Mouse (Mus musculus): ENCODE results near the gene Kansl1. TPM values are rescaled to one million over a fixed set of nuclear protein-coding genes. Genes with fewer than 3 reads are reported as not detected.

The Kansl1 gene
- total RNA-seq, 2 experiments from 2014 or later, result 32.3 to 53.8 TPM

DNA sequence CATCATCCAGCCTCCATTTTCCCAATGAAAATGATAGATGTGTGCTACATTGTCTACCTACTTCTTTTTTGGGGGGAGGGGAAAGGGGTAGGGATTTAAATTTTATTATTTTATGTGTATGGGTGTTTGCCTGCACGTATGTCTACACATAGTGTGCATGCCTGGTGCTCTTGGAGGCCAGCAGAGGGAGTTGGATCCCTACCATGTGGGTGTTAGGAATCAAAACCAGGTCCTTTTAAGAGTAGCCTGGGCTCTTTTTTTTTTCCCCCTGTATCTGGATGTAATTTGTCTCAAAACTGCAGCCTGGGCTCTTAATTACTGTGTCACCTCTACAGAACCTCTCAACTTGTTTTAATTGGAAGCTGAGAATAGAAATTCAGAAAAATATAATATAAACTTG is 89.0 kb downstream of the Kansl1 start:
- no peak for ATAC-seq (replicated peaks; ENCODE audit: poor library complexity, severe bottlenecking)

GRCm38 (mm10) chr11:104376291-104376690 is 92.4 kb downstream of the Kansl1 start:
- ATAC-seq (replicated peaks; ENCODE audit: poor library complexity, severe bottlenecking), result no peak

- ATAC-seq (replicated peaks; ENCODE audit: poor library complexity, severe bottlenecking), result peak; percentile 98
These were observed 101.0 kb downstream of the Kansl1 start for GRCm38 (mm10) chr11:104367486-104368190.

- no peak for ATAC-seq (replicated peaks; ENCODE audit: poor library complexity, severe bottlenecking)
These were observed 104.6 kb downstream of the Kansl1 start for GRCm38 (mm10) chr11:104363823-104364600.

- ATAC-seq (replicated peaks; ENCODE audit: poor library complexity, severe bottlenecking), result no peak
These were observed 106.0 kb downstream of the Kansl1 start for GRCm38 (mm10) chr11:104362704-104363103.

DNA sequence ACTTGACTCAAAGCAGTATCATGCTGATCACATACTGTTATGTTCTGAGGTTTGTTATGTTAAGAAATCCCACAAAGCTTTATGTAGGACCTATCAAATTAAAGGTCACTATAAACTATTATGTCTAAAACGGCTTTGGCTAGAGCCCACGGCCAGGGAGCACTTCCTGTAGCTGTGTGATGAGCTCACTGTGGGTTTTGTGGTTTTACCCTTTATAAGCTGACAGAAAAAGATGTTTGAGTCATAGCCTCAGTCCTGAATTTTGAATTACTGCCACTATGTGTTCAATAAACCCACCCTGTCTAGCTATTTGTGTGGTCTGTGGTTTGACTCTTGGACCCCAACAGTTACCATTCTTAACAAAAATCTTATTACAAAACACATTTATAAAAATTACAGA is 106.9 kb downstream of the Kansl1 start:
- peak; percentile 98 for ATAC-seq (replicated peaks; ENCODE audit: poor library complexity, severe bottlenecking)

- ATAC-seq (replicated peaks; ENCODE audit: poor library complexity, severe bottlenecking), result no peak
These were observed 121.7 kb downstream of the Kansl1 start for GRCm38 (mm10) chr11:104346931-104347330.

DNA sequence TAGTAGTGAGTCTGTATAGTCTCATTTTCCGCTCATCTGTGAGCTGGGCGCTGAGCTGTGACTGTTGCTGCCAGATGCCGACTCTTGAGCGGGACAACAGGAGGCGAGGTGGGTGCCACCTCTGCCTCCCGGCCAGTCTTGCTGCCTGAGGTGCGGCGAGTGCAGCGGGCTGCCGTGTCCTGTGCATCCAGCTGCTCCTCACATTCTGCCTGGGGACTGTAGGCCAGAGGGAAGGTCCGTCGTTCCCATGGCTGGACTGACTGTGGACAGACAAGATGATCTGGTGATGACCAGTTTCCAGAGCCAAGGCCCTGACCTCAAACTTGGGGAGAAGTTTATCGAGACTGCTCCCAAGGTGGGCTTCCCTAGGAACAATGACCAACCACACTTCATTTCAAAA is 133.7 kb downstream of the Kansl1 start:
- no peak for ATAC-seq (replicated peaks; ENCODE audit: poor library complexity, severe bottlenecking)

DNA sequence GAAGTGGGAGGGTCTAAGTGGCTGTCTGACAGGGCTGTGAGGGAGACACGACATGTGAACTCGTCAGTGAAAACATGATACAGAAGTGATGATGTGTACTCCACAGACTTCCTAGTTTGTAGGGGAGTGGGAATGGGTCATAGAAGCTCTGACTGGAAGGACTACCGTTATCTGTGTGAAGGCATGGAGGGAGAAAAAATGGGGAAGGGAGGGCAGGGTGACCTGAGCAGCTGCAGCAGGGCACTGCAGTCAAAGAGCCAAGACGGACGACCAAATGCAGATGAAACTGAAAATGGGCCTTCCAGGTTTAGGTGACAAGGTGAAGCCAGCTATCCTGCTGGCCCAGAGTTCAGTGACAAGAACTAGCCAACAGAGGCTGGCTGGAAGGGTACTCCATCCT is 134.5 kb downstream of the Kansl1 start:
- ATAC-seq (replicated peaks; ENCODE audit: poor library complexity, severe bottlenecking), result no peak

- ATAC-seq (replicated peaks; ENCODE audit: poor library complexity, severe bottlenecking), result no peak
These were observed 136.6 kb downstream of the Kansl1 start for GRCm38 (mm10) chr11:104332105-104332504.

DNA sequence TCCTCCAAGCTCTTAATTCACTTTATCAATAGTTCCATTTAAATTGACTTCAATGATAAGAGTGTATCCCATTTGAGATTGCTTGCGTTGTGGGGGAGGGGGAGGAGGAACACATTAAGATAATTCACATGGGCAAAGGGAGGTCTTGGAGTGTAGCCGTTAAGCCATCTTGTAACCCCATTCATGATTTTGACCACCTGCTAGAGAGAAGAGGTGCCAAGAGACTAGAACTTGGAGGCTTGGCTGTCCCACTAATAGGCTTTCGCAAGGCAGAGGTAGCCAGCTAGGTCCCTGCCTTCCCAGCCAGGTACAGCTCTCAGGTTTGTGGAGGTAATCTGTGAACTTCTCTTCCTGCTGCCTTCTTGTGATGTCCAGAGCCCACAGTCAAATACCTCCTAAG is 137.5 kb downstream of the Kansl1 start:
- no peak for ATAC-seq (replicated peaks; ENCODE audit: poor library complexity, severe bottlenecking)

GRCm38 (mm10) chr11:104330151-104330550 is 138.5 kb downstream of the Kansl1 start:
- ATAC-seq (replicated peaks; ENCODE audit: poor library complexity, severe bottlenecking), result no peak

DNA sequence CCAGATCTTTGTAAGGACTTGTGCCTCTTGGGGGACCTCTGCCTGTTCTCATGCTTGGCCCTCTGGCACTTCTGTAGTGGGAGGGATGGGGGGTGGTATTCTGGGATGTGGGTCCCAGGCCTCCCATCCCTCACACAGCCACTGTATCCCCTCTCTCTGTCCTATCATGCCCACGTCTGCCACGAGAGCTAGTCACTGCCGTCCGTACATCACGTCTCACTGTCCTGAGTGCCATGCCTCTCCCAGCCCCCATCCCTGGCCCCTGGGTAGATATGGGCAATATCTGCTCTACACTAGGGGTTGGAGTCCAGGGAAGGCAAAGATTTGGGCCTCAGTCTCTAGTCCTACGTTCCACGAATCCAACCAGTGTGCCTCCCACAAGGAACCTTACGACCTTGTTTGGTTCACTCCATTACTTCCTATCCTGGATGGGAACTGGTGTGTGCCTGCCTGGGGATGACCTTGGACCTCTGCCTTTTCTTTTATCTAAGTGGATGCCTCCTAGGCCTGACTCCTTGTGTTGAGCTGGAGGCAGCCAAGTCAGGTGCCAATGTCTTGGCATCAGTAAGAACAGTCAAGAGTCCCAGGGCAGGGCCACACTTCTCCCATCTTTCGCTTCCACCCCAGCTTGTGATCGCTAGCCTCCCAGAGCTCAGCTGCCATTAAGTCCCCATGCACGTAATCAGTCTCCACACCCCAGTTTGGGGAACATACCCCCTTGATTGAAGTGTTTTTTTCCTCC is 139.3 kb downstream of the Kansl1 start:
- ATAC-seq (replicated peaks; ENCODE audit: poor library complexity, severe bottlenecking), result no peak

GRCm38 (mm10) chr11:104327946-104328345 is 140.7 kb downstream of the Kansl1 start:
- ATAC-seq (replicated peaks; ENCODE audit: poor library complexity, severe bottlenecking), result no peak

DNA sequence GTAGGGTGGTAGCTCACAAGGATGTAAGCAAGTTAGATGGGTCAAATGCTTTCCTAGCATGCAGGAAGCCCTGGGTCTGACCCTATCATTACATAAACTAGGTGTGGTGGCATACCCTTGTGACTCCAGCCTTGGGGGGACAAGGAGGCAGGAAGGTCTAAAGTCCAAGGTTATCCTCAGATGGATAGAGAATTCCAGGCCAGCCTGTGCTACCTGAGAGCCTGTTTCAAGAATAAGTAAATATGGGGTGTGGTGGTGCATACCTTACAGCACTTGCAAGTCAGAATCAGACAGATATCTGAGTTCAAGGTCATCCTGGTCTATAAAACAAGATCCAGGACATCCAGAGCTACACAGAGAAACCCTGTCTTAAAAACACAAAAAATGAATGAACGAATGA is 141.2 kb downstream of the Kansl1 start:
- ATAC-seq (replicated peaks; ENCODE audit: poor library complexity, severe bottlenecking), result no peak

DNA sequence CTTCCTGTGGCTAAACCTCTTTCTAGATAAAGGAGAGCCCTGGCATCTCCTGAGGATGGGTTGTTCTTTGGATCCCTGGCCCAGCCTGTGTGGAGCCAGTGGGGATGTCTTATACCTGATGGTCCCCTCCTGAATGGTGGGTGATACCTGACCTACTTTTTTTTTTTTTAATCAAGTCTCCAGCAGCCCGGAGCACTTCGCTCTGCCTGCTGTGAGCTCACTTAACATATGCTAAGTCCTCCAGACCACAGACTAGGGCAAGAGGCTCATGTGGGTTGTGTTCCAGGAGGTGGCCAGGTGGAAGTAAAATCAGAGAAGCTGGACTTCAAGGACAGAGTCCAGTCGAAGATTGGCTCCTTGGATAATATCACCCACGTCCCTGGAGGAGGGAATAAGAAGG is 146.5 kb downstream of the Kansl1 start:
- no peak for ATAC-seq (replicated peaks; ENCODE audit: poor library complexity, severe bottlenecking)

DNA sequence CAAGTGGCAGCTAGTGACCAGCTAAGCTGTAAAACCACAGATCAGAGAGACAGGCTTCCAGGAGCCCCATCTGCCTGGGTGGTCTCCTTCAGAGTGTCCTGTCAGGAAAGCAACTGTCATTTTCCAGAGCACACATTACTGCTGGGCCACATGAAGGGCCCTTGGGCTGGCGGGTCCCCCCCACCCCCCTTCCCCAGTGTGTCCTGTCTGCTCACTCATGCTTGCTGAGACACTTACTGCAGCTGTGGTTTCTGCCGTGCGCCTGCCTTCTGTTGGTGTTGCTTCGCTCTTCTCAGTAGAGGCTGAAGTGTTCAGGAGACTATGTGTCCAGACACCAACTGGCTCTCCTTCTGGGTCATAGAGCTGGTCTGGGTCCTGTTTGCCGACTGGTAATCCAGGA is 148.2 kb downstream of the Kansl1 start:
- no peak for ATAC-seq (replicated peaks; ENCODE audit: poor library complexity, severe bottlenecking)

- ATAC-seq (replicated peaks; ENCODE audit: poor library complexity, severe bottlenecking), result peak; percentile 52
These were observed 149.5 kb downstream of the Kansl1 start for GRCm38 (mm10) chr11:104318940-104319781.

- no peak for ATAC-seq (replicated peaks; ENCODE audit: poor library complexity, severe bottlenecking)
These were observed 151.0 kb downstream of the Kansl1 start for GRCm38 (mm10) chr11:104317631-104318030.

- peak; percentile 64 for ATAC-seq (replicated peaks; ENCODE audit: poor library complexity, severe bottlenecking)
These were observed 151.8 kb downstream of the Kansl1 start for GRCm38 (mm10) chr11:104316685-104317400.
